Mouse (Mus musculus) thymus, postnatal 36 days (tissue): ENCODE measurements at regions not wholly inside any gene's neighbourhood (a gene's known extent, or its start where the extent isn't known, plus 50 kb on each side); places are given as distances from the start of the nearest gene placed in this dataset.

Experiments used
- DNase-seq, 2 experiments: peaks; one replicate each; pipeline ENCODE4 v3.0.0; 2022; ENCODE audit warnings: mixed read lengths in 2 of 2

DNA sequence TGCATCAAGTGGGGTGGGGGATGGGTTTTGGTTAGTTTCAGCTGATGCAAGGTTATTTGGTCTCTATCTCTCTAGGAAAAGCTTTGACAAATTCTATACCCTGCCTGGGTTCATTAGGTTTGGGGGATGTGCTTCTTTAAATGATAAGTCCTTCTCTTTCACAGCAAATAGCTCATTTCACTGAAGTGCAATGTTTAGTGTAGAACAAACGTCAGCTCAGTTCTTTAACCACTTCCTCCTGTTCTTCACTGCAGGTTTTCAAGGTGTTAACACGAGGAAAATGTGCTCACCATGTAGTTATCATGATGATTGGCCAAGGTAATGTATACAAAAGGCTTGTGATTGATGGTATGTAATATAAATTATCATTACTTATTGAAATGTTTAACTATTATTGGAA lies 659.5 kb upstream of the A1bg start:
- no peak for DNase-seq

DNA sequence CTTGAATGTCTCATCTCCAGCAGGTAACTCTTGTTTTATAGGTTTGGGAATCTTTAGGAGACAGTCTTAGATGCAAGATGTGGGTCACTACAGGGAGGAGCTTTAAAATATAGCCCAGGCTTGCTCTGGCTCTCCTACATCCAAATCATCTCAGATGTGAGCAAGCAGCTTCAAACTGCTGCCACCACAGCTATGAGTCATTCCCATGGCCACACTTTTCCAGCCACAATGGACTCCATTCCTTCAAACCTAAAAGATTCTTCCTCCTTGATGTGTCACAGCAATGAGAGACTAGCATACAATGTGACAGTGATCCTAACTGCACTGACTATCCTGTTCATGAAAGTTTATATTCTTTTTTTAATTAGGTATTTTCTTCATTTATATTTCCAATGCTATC lies 640.5 kb upstream of the A1bg start:
- no peak for DNase-seq

DNA sequence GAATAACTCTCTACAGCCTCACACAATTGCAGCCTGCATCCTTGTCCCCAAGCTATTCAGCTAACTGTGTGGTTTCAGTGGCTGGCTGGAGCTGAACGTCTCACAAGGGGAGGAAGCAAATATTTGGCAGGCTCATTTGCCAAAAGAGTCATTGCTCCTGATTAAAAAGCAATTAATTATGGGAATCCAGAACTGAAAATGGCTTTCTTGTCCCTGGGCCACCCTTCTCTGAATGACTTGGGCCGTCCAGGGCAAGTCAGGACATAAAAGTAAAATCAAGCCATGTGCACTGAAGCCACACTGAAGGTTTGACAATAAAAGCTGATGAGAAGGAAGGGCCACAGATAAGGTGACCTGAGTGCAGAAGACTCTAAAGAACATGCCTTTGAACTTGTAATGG lies 639.4 kb upstream of the A1bg start:
- no peak for DNase-seq

DNA sequence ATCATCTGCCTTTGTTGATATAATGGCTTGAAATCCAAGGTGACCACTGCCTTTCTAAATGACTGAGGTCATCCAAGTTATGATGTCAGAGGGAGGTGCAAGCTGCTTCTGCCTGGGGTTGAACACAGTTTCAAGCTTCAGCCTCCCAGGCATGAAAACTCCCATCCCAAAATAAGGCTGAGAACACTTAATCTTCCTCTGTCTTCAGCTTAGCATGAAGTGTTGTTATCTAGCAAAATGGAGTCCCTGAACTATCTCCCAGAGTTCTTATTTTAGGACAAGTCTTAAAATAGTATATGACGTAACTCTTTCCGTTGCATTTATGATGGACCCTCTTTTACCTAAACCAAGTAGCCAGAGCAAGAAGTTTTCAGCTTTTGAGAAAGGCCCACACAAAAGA lies 631.1 kb upstream of the A1bg start:
- DNase-seq: no peak

DNA sequence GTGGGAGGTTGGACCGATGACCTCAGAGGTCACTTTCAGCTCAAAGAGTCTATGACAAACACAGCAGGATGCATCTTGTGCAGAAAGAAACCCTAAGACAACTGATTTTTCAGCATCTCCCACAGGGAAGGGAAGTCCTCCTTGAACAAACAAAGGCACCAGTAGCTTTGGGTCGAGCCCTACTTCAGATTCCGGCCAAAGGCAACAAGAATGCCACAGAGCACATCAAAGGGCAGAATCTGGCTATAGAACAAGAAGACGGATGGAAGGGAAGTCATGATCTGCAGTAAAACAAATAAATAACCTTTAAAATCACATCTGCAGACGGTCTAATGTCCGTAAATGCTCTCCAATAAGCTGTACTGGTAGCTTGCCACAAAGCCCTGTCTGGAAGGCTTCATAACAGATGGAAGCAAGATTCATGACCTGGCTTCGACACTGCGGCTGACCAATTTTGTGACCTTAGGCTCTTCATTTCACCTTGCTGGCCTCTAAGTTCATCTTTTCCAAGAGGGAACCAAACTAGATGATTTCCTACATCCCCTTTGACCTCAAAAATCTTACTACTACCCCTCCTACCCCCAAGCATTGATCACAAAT lies 630.4 kb upstream of the A1bg start:
- no peak for DNase-seq

DNA sequence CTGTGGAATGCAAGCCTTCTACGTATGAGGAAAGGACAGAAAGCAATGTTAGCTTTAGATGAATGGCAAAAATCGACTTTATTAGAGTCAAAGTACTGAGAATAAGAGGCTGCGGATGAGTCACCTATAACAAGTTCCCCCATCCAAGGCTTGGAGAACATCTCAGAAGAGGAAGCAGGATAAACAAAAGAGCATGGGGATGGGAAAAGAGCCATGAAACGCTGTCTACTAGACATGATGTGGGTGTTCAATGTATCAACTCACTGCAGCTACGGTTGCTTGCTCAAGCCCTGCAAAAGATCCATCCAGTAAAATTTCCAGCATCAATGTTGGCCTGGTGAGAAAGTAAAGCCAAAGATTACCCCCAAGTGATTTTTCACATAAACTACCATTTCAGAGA lies 628.4 kb upstream of the A1bg start:
- DNase-seq: no peak

DNA sequence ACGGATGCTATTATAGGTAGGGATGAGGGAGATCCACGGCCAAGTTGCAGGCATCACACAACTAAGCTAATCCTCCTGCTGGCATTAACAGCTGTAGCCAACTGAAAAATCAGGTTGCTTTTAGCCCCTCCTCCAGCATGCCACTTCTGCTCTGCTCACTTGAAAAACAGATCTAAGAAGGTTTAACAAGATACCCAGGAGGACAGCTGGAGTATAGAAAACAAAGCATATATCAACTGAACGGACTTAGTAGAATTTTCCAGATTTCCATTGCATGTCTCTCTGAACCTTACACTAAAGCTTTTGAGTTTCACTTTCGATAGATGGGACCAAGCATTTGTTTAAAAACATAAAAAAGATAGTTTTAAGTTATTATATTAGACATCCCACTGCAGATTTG lies 625.6 kb upstream of the A1bg start:
- DNase-seq: no peak

DNA sequence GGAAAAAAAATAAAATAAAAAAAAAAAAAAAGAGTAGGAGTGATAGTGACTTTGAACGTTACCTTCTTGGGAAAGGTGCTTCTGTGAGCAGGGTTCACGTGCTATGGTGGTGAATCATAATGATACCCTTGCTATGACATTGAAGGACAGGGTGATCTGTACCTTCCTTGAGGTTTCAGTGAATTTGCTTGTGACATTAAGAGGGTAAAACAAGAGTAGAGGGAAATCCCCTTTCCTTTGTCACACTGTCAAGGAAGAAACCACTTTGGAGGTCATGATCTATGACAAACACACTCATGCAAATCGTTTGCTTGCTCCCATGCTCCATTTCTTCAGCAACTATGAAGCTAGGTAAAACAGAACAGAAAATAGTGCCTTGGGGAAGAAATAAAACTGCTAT lies 623.8 kb upstream of the A1bg start:
- no peak for DNase-seq

DNA sequence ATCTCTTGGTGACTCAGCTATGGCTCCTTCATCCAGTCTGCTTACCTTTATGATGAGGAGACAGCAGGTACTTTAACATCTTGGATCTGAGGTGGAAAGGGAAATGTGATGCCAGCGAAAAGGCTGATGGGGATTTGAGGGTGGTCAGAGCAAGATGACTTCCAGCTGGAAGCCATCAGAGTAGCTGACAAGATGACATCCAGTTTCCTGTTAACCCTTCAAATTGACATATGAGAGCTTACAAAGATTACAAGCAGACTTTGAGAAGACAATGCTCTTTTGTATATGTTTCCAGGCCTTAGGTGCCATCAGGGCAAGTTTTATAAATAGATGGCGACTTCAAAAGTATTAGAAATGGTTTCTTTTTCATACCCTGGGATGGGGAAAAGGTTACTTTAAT lies 621.3 kb upstream of the A1bg start:
- DNase-seq: no peak

DNA sequence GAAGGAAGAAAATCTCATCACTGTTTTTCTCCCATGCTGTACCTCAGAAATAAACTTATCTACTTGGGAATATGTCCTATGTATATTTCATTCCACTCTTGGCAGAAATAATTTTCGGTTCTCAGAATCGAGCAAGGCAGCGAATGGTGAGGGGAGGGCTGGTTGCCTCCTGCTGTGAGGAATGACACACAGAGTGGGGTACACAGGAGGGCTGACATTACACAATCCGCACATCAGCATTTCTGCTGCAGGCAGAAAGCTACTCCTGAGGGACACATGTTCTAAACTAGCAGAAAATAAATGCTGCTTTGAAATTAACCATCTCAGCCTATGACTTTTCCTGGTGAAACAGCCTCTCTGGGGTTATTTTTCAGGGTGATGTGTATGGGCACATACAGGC lies 618.8 kb upstream of the A1bg start:
- DNase-seq: no peak

DNA sequence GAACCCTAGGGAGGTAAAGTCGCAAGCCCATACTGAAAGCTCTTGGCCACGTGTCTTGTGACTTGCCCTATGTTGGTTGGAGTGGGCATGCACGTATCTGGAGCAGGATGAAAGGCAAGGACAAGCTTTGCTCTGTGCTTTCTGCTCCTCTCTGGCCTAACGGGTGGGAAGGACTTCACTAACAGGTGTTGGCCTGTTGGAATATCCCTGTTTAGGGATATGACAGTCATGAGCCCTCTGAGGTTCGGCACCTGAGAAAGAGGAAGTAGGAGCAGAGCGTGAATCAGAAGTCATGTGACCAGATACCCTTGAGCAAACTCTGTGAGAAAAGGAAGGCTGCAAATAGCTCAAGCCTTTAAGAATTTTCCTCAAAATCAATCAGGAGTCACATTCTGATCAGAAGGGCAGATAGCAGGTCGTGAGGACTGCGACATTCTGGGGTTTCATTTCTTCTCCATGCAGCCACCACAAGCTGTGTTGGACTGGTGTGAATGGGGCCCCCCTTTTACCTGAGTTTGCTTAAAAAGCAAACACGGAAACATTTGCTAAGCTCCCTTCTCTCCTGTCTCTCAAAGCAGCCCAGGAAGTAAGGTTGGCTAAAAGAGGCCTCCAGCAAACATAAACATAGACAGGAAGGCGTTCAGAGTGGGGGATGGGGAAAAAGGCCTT lies 618.1 kb upstream of the A1bg start:
- peak; percentile 35 to 36 for DNase-seq

DNA sequence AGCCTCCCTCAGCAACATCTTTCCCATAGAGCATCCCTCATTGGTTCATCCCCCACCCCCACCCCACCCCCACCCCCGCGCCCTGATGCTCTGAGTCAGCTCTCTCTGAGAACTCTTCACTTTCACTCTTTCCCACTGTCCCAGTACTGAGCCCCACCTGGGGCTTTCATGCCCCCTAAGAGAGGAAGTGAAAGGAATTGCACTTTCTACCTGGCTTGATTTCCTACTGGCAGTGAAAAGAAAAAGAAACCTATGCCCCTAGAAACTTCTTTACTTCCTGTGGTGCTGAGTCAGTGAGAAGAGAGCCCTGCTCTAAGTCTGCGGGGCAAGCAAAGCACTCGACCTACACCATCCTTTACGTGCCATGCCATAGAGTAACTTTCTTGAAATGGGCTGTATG lies 616.1 kb upstream of the A1bg start:
- no peak for DNase-seq

DNA sequence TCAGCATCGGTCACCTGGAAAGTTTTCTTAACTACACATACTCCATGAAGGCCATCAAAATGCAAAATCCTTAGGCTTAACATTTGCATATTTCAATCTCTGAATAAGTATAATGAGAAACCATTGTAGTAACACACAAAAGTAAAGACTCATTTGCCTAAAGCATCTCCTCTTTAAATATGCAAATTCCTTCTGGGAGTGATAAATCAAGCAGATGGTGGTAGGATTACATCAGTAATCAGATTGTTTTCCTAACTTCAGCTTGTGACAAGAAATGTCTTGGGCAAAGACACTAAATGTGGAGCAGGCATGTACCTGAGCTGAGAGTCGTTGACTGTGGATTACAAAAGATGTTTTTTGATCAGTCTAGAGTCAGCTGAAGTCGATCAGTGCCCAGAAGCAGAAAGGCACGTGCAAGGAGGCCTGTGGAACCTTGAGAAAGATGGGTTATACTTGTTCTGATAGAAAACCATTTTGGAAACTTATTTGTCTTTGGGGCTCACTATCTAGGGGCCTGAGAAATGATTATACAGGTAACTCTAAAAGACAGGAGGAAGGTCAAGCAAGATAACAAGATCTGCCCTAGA lies 615.5 kb upstream of the A1bg start:
- no peak for DNase-seq

DNA sequence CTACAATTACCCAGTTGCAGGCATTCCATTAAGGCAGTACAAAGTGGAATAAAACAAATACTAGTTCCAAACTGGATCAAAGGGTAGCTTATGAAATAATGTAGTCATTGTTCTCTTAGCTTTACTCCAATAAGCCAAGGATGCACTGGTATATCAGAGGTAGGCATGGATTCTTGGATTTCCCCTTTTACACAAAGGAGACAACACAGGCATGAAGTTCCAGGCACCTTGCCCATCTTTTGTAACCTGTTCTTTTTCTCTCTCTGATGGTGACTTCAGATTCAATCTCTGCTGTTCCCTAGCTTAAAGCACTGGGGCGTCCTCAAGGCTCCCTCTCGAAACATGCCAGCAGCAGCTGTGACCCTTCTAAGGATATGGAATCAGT lies 613.5 kb upstream of the A1bg start:
- DNase-seq: no peak

DNA sequence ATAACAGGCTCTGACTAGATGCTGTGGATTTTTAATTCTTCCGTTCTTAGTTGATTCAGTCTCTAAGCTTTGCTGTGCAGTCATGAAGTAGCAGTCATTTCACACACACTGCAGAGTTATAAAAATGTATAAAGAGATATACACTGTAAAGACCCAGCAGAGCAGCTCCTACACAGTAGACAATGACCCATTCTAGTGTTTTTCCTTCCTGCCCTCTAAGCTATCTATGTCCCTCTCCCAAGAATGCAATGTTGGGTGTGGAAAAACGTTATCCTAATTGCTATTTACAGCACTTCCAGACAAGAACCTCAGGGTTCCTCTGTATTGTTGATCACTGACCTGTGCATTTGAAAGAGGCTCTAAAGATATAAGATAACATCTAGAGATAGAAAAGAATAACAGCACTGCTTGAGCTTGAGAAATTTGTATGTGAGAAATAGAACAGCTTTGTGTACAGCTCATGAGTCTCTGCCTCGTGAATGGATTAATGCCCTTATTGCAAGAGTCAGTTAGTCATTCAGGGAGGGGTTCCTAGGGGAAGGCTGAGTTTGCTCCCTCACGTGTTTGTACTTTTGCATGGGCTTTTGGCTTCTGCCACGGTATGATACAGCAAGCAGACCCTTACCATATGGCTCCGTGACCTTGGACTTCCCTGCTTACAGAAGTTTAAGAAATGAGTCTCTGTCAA lies 613.0 kb upstream of the A1bg start:
- DNase-seq: no peak

DNA sequence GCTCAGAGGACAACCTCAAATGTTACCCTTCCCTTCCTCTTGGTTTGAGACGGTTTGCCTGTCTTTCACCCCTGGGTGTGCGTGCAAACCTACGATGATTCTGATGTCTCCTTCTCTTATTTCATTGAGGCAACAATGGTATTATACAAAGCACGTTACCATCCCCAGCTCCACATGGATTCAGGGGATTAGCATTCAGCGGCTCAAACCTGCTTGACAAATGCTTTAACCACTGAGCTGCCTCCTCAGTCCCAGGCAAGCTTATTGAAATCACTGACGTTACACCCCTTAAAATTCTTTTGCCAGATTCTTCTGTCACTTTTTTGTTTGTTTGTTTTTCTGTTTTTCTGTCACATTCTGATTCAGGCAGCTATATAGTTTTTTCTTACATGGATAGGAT lies 612.4 kb upstream of the A1bg start:
- DNase-seq: no peak

DNA sequence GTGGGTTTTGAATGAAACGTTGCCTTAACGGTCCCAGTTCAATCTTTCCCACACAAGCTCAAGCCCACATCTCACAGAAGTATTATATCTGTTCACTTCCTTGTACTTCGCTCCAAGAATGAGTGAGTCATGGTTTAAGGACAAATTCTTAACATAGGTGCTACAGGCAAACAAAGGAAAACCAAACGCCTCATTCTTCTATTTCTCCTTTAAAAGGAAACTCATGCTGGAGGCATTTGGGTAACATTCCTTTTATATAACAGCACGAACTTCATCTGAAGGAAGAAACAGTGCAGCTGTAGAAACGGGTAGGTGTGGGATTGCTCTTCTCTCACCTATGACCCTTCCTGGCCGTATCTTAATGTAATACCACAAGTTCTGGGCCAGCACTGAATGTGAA lies 610.0 kb upstream of the A1bg start:
- DNase-seq: no peak

DNA sequence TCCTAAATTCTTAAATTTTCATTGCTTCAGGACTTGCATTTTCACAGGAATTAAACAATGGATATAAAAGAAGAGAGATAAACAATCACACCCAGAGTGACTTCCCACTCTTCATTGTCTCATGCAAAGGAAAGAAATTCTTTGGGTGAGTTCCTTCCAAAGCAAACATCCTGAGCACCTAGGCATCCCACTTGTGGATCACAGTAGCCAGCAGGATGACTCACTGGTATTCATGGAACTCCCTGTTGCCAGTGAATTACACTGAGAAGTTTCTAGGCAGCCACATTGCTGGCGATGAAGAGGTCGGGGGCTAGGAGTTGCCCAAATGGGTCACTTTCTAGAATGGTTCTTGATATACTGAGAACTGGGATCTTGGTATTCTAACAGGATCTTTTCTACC lies 609.2 kb upstream of the A1bg start:
- no peak for DNase-seq

DNA sequence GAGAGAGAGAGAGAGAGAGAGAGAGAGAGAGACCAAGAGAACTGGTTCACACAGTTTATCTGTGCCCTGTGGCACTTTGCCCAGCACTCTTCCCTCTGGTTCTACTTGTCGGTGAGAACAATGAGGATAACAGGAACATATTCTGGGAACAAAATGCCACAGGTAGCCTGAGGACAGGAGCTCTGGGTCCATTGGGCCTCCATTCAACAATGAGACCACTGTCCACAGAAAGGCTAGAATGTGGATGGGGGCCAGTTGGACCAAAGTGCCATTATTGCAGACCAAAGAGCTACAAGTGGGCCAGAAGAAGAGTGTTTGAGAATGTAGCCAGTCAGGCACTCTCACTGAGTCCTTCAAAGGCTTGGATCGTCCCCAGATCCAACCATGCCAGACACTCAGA lies 600.2 kb upstream of the A1bg start:
- no peak for DNase-seq

DNA sequence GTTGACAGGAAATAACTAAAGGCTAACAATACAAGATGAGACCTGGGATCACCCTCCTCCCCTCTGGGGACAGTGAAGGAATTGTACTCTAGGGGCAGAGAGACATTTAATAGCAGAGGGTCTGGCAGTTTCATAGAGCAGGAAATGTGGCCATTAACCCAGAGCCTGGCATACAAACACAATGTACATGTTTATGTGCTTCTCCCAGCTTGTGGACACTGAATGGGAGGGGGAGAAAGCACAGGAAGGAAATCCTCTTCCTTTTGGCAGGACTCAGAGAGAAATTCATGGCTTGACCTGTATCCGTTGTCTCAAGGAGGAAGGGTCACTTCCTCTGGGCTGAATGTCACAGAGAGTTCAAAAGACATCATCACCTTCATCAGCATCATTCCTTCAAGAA lies 594.5 kb upstream of the A1bg start:
- DNase-seq: no peak

DNA sequence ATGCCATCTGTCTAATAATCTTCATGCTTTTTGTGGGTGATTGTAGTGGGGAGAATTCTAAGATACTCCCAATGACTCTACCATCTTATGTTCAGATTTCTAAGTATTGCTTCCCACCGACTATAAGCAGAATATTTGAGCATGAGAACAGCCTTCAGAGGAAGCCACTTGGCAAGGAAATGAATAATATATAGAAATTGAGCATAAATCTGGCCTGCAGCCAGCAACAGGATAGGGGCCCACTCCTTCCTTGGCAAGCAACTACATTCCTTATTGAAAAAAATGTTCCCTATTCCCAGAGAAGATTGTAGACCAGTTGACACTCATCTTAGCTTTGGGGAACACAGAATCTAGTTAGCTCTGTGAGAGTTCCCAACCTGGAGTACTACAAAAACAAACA lies 591.5 kb upstream of the A1bg start:
- DNase-seq: no peak

DNA sequence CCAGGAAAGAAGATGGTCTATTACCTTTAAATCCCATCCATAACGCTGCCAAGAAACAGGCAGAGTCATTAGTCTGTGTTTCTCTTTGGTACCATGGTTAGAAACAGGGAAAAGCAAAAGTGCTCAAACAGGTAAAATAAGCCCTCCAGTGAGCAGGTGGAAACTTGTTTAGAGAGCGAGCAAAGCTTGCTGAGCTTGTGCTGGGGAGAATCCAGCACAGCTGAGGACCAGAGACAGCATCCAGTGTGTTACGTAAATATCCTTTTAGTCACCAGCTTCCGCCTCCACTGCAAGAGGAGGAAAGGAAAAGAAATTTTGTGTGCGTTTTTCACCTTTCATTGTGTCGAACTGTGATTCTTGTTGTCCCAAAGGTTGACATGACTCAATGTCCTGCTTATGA lies 586.0 kb upstream of the A1bg start:
- DNase-seq: no peak

DNA sequence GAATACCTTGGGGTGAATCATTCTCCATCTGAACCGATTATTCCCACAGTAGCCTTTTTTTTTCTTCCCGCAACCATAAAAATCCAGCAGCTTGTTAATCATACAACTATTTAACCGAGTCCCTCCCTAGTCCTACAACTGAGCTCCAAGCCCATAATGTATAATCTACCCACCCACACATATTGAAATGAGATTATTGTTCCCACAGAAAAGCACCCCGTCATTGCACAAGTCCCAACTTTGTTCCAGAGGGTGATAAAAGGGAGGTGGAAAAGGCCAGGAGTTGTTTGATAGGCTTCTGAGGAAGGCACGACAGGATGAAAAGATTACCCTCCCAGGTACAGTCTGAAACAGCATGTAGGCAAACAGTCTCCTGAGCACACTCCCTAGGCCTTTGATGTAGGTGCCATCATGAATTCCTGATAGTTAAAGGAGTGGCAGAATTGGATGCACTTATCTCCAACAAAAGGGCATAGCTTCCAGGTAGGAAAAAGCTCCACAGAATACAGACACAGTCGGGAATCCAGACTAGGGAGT lies 583.6 kb upstream of the A1bg start:
- no peak for DNase-seq

DNA sequence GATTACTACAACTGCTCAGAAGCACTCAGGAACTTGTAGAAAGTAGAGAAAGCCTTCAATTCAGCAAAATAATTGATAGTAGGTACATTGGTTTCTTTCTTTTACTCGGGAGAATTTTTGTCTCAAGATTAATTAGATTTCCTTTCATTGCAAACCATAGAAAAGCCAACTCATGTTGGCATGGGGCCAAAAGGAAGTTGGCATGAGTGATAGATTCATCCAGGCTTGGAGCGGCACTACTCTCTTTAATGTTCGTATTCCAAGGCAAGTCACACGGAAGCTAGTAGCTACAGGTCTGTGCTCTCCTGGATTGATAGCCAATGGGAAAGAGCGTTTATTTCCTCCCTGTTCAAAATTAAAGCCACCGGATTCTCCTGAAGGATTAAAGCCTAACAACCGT lies 580.6 kb upstream of the A1bg start:
- DNase-seq: no peak
